Mouse (Mus musculus) macrophage (primary cell): ENCODE data around the gene Zfp983. TPM values are rescaled to one million over a fixed set of nuclear protein-coding genes. Genes with fewer than 3 reads are reported as not detected.
"Not testable (repeated sequence)": the region's sequence is repeated elsewhere in the genome, so short reads cannot be mapped to it uniquely, and the experiment has no call there.

ENCODE experiments used
- H3K27ac ChIP-seq: fragments of 350-480 bp; formaldehyde crosslinking; 2 replicates; pipeline ENCODE4 v1.9.0; 2021
- H3K36me3 ChIP-seq: fragments of 350-480 bp; formaldehyde crosslinking; 2 replicates; pipeline ENCODE4 v1.9.0; 2021; ENCODE audit errors: inconsistent target
- H3K4me3 ChIP-seq: fragments of 350-480 bp; formaldehyde crosslinking; 2 replicates; pipeline ENCODE4 v1.9.0; 2021; ENCODE audit errors: inconsistent target
- H3K79me2 ChIP-seq: fragments of 350-480 bp; formaldehyde crosslinking; 2 replicates; pipeline ENCODE4 v1.9.0; 2021; ENCODE audit errors: inconsistent target
- WGBS: methylation state at CpG from one replicate; pipeline ENCODE4 v1.1.7; 2026; ENCODE audit warnings: inconsistent platforms; ENCODE audit not compliant: missing documents; 5-methylcytosine and 5-hydroxymethylcytosine counted together
- polyA plus RNA-seq: library from polyadenylated mRNA; stranded (reverse); fragments of 250-400 nt; gene quantifications from 3 replicates; pipeline ENCODE4 v1.2.4, GENCODE M21; 2018; ENCODE audit warnings: inconsistent platforms
- total RNA-seq, 78 experiments: library from RNA; depleted of rRNA; stranded (reverse); fragments of 250-400 nt; gene quantifications; 1 replicate in 9 of 78; 2 replicates in 24 of 78; 3 replicates in 43 of 78; 4 replicates in 2 of 78; pipeline ENCODE4 v1.2.4; 2018; ENCODE audit warnings: inconsistent platforms in 56 of 78

The Zfp983 gene
- total RNA-seq (2018; cell fraction: chromatin; rRNA removed): 10 to 100 TPM in 9 of 26 experiments, 1 to 10 TPM in 17; 1.2 to 17.5 (median 6.8) TPM
- total RNA-seq (2018; cell fraction: cytosol; rRNA removed): 1 to 10 TPM in 23 of 26 experiments, under 1 TPM in 3; 0.61 to 4.2 (median 2.7) TPM
- 10 to 100 TPM in 6 of 26 experiments, 1 to 10 TPM in 20; 1.2 to 28.0 (median 6.1) TPM for total RNA-seq (2018; cell fraction: nucleus; rRNA removed)
- polyA plus RNA-seq: 2.1 to 4.0 TPM (median 2.2 TPM) in 3 replicates

DNA sequence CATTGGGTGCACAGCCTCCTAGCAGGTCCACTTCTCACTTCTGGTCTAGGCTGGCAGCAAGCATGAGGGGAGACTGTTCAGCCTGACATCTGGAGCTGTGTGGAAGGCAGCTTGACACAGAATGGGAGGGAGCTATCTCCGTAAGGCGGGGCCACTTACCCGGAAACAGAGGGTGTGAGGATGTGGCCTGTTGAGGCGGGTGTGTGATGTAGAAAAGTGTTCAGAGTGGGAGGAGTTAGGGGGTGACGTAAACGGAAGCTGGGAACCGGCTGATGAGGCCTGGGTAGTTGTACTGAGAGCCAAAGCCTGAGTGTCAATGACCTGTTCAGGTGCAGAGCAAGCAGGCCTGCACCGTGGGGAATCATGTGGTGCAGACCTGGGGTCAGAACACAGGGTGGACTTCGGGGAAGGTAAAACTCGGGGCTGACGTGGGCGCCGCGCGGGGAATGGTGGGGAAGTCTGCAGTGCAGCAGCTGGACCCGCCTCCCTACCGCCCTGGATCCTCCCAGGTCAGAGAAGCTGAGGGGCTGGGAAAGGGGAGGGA lies at the start of gene Zfp983:
TSS of gene Zfp983 (plus strand) at position 261 of the 544 bp plus-strand sequence.
- peak within 1 kb of the TSS; percentile 55 for H3K27ac ChIP-seq
- peak within 1 kb of the TSS; percentile 33 for H3K4me3 ChIP-seq
- WGBS: 0% methylated on average over 13 of the region's 17 CpGs
- not testable (repeated sequence) for H3K36me3 ChIP-seq, H3K79me2 ChIP-seq

DNA sequence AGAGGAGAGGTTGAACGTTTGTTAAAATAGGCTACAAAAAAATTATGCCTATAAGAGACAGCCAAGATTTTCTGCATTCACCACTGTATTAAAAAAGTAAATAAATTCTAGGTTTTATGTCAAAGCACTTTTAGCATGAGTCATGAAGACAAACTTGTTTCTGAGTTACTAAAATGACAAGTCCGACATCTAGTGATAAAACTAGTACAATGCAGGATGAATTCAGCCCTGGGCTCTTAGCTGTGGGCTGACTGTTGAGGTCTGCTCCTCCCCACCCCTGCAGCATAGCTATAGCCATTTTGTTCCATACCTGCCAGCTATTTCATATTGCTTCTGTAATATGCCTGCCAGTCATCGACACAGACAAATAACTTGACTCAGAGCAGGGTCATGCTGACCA lies 34.1 kb upstream of the Zfp983 start:
- H3K79me2 ChIP-seq: no peaks in the 10 kb centered on the region
- 83% methylated on average over 3 of the region's 3 CpGs for WGBS
- H3K36me3 ChIP-seq: no peaks in the 10 kb centered on the region
- no peak overlapping the region for H3K27ac ChIP-seq
- no peak overlapping the region for H3K4me3 ChIP-seq

DNA sequence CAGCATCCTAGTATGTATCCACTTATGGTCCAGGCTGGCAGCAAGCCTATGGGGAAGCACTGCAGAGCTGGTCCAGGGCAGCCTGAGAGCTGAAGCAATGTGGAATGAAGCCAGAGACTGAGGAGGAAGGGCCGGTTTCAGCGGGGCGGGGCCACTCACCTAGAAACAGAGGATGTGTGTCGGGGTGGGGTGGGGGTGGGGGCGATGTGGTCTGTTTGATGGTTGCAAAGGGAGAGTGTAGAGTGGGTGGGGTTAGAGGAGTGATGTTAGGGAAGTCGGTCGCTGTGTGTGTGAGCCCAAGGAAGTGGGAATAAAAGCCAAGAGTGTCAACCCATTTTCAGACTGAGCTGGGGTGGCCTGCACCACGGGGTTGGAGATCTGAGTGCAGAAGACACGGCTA lies 33.1 kb upstream of the Zfp983 start:
- Histone ChIP-seq H3K79me2 (no peaks in the 10 kb centered on the region), H3K4me3 (no peak overlapping the region), H3K27ac (no peak overlapping the region), H3K36me3 (no peaks in the 10 kb centered on the region)
- 8% methylated on average over 9 of the region's 9 CpGs for WGBS

DNA sequence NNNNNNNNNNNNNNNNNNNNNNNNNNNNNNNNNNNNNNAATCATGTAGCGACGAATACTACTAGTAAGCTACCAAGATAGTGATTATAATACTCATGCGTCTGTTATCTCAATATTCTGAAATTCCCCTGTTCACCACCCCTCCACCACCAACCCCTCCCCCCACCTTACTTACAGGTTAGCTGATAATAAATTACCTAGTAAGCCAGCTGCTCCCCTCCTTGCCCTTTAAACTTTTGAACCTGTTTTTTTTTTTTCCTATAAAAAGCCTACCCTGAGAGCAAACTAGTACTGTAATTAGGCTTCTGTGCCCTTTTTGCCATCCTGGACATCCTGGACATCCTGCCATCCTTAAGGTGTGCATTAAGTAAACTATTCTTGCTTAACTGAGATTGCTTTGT lies 26.8 kb upstream of the Zfp983 start:
- Histone ChIP-seq H3K79me2 (no peaks in the 10 kb centered on the region), H3K36me3 (no peaks in the 10 kb centered on the region), H3K27ac (no peak overlapping the region), H3K4me3 (no peak overlapping the region)
- no CpG with 5 or more reads among the region's 3 CpGs for WGBS

DNA sequence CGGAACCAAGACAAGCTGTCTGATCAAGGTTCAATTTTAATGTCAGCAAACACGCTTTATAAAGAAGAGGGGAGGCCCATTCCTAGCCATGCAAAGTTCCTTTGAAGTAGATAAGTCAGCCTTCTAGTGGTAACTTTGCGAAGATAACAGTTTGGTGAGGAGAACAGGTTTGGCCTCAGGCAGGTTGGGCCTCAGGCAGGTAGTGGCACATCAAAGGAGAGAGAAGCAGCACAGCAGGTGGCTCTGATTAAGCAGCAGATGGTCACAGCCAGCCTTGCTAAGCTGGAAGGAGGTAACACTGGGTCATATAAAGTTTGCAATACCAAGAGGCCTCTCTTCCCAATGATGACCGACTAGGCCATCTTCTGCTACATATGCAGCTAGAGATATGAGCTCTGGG lies 14.7 kb upstream of the Zfp983 start:
- H3K36me3 ChIP-seq, H3K4me3 ChIP-seq, H3K27ac ChIP-seq, H3K79me2 ChIP-seq: not testable (repeated sequence)
- 78% methylated on average over 4 of the region's 4 CpGs for WGBS

DNA sequence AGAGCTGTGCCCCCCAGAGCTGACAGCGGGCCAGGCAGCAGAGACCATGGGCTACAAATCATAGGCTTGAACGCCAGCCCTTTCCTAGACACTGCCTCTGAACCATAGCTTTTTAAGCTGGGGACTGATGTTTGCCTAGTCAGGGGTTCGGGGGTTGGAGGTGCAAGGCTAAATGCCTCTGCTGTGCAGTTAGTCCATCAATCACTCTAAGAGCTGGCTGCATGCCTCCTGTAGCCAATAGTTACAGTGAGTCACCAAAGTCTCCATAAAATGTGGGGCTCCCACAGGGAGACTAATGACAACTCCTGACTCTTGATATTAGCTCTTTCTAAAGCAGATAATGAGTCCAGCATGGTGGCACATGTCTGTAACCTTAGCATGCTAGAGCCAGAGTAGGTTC lies 1.6 kb upstream of the Zfp983 start:
- Histone ChIP-seq H3K79me2 (no peaks in the 10 kb centered on the region), H3K27ac (no peak overlapping the region), H3K36me3 (no peaks in the 10 kb centered on the region), H3K4me3 (no peak overlapping the region)
- WGBS: 95% methylated on average over 3 of the region's 3 CpGs

DNA sequence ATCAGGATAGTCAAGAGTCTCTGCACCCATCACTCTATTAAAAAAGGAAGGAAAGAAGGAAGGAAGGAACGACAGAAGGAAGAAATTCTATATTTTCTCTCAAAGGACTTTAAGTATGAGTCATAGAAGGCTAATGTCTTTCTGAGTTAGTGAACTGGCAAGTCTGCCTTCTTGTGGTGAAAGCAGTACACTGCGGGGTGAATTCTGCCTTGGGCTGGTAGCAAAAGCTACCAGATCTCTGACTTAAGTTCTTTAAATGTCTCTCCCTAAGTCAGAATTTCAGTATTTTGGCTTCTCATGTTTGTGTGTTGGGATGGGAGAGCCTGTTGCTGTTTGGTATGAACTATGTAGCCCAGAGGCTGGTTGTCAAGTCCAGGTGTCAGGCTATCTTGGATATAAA lies 488 bp upstream of the Zfp983 start:
- Histone ChIP-seq H3K79me2 (no peaks in the 10 kb centered on the region), H3K36me3 (no peaks in the 10 kb centered on the region), H3K27ac (peak overlapping the region; percentile 55), H3K4me3 (peak overlapping the region; percentile 33; the same call in 1 of the 2 replicates)
- 14% methylated on average over 2 of the region's 2 CpGs for WGBS

DNA sequence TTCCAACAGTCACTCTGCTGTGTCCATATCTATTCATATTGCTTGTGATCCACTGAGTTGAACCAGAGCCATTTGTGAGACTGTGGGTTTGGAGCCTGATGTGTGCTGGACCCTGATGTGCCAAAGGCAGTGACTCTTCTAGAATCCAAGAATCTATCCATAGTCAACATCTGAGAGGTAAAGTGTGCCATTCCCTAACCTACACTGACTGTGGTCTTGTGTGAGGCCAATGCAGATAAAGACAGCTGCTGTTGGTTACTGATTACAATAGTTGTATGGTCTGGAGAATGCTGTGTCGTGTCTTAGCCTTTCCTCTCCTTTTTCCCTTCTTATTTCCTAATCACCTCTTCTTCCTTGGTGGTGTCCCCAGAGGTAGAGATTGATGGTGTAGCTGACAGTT lies 28.4 kb downstream of the Zfp983 start:
- not testable (repeated sequence) for H3K4me3 ChIP-seq, H3K36me3 ChIP-seq, H3K27ac ChIP-seq, H3K79me2 ChIP-seq
- WGBS: 0% methylated on average over 1 of the region's 1 CpGs

DNA sequence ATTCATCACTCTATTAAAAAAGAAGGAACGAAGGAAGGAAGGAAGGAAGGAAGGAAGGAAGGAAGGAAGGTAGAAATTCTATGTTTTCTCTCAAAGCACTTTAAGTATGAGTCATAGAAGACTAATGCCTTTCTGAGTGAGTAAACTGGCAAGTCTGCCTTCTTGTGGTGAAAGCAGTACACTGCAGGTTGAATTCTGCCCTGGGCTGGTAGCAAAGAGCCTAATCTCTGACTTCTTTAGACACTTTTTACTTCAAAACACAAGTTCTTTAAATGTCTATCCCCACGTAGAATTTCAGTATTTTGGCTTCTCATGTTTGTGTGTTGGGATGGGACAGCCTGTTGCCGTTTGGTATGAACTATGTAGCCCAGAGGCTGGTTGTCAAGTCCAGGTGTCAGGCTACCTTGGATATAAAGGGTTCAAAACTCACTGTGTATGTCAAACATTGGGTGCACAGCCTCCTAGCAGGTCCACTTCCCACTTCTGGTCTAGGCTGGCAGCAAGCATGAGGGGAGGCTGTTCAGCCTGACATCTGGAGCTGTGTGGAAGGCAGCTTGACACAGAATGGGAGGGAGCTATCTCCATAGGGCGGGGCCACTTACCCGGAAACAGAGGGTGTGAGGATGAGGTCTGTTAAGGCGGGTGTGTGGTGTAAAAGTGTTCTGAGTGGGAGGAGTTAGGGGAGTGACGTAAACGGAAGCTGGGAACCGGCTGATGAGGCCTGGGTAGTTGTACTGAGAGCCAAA lies 29.0 kb downstream of the Zfp983 start:
- peak overlapping the region; percentile 55 for H3K27ac ChIP-seq
- H3K79me2 ChIP-seq: no peaks in the 10 kb centered on the region
- H3K4me3 ChIP-seq: peak overlapping the region; percentile 43
- WGBS: under 1% methylated on average over 9 of the region's 9 CpGs
- H3K36me3 ChIP-seq: peaks cover under 1% of the 10 kb centered on the region; the same call in 1 of the 2 replicates

DNA sequence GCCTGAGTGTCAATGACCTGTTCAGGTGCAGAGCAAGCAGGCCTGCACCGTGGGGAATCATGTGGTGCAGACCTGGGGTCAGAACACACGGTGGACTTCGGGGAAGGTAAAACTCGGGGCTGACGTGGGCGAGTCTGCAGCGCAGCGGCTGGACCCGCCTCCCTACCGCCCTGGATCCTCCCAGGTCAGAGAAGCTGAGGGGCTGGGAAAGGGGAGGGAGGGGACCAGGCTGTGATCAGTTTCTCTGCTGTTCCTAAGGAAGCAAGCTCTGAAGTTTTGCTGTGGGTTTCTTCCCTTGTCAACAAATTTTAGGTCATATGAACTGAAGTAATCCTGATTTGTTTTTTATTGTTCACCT lies 29.6 kb downstream of the Zfp983 start:
- Histone ChIP-seq H3K27ac (peak overlapping the region; percentile 55), H3K4me3 (peak overlapping the region; percentile 43)
- not testable (repeated sequence) for H3K36me3 ChIP-seq, H3K79me2 ChIP-seq
- 1% methylated on average over 10 of the region's 10 CpGs for WGBS

DNA sequence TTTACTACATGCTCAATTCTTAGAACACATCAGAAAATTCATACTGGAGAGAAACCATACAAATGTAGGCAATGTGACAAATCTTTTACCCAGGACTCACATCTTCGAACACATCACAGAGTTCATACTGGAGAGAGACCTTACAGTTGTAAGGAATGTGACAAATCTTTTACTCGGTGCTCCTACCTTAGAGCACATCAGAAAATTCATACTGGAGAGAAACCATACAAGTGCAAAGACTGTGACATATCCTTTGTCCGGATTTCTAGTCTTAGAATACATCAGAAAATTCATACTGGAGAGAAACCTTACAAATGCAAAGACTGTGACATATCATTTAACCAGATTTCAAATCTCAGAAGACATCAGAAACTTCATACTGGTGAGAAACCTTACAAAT lies 41.1 kb downstream of the Zfp983 start, which contains the start of gene Gm10226:
TSS of gene Gm10226 (plus strand) at position 301 of the 400 bp plus-strand sequence.
- H3K27ac ChIP-seq: no peak within 1 kb of the TSS
- H3K79me2 ChIP-seq: no peaks in the 10 kb centered on the region
- no peak within 1 kb of the TSS for H3K4me3 ChIP-seq
- 100% methylated on average over 3 of the region's 3 CpGs for WGBS
- H3K36me3 ChIP-seq: peaks cover 38% of the 10 kb centered on the region

DNA sequence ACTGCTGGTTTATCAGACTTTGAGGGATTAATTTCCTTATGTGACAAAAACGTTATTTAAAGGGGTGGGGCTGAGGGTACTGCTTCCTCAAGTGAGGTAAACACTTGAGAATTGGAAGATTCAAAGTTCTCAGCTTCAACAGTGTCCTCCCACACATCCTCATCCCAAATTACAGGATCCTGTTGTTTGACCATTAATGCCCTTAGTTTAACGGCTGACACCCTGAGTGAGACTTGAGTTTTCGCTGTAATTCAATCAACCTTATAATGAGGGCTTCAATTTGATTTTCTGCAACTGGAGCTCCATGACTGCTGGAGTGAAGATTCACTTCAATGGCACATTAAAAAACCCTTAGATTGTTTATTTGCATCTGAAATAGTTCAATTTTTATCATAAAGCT lies 42.9 kb downstream of the Zfp983 start:
- H3K36me3 ChIP-seq: peaks cover 28% of the 10 kb centered on the region
- 83% methylated on average over 3 of the region's 3 CpGs for WGBS
- H3K79me2 ChIP-seq: no peaks in the 10 kb centered on the region
- H3K27ac ChIP-seq: no peak overlapping the region
- no peak overlapping the region for H3K4me3 ChIP-seq

DNA sequence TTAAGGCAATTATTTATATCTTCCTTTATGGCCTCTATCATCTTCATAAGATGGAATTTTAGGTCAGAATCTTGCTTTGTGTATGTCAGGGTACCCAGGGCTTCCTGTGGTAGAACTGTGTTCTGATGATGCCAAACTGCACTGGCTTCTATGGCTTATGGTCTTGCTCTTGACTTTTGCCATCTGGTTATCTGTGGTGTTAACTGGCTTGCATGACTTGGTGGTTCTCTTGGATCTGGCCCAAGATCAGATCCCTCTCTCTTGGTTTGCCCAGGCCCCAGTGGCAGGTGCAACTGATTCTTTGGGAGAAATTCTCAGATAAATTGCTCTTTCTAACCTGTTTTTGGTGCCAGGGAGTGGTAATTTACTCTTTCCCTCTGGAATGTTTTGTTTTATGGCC lies 45.6 kb downstream of the Zfp983 start:
- no peaks in the 10 kb centered on the region for H3K79me2 ChIP-seq
- H3K4me3 ChIP-seq: no peak overlapping the region
- H3K27ac ChIP-seq: no peak overlapping the region
- H3K36me3 ChIP-seq: peaks cover 1% of the 10 kb centered on the region; the same call in 1 of the 2 replicates

DNA sequence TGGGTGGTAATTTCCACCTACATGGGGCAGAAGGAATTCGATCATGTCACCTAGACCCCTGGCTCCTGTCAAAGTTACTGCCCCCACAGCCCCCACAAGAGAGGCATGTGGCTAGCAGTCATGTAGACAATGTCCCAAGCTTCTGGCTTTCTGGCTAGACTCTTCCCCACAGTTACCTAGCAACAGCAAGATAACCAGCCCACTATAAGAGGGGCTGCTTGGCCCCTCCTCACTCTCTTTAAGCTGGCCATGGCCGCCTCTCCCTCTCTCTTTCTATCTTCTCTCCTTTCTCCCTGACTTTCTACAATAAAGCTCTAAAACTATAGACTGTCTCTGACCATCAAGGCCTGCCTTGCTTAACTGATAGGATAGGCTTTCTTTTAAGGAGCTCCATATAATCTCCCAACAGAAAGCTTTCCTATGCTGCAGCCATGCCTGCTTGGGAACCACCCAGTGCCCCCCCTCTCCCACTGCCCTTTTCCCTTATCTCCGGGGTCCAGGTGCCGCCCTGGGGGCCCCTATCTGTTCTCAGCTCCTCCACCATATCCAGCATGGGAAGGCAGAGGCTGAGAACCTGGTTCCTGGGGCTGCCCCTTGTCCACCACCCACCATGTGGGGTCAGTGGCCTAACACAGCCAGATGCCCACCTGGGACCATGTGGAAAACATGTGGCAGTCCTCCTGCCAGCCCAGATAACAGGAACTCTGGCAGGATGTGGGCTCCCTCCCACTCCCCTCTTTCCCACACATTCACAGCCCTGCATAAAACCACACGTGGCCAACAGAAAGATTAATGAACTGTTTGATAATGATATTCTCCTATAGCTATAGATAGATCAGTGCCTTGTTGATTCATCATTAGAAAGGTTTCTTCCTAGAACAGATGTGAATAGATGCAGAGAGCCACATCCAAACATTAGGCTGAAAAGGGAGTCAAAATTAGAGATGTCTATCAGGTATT lies 52.1 kb downstream of the Zfp983 start:
- Histone ChIP-seq H3K36me3 (no peaks in the 10 kb centered on the region), H3K27ac (no peak overlapping the region), H3K4me3 (no peak overlapping the region), H3K79me2 (no peaks in the 10 kb centered on the region)
- 46% methylated on average over 4 of the region's 5 CpGs for WGBS
